Mouse (Mus musculus) telencephalon, adult 2 months (tissue): ENCODE results near the gene Mrnip.
A peak's percentile ranks its signal among the peaks of the same experiment; 100 is the strongest.
"Not testable (repeated sequence)": the region's sequence is repeated elsewhere in the genome, so short reads cannot be mapped to it uniquely, and the experiment has no call there.

Experiments used
- DNase-seq: peaks from one replicate; pipeline ENCODE4 v3.0.0-alpha.2; 2011; ENCODE audit warnings: low read depth, low spot score

Mrnip gene

GRCm38 (mm10) chr11:50174111-50174729 is at the start of gene Mrnip:
Mrnip (plus strand) TSS chr11:50174444.
- not testable (repeated sequence) for DNase-seq

- DNase-seq: no peak
These were observed 46.5 kb upstream of the Mrnip start for GRCm38 (mm10) chr11:50127781-50128180.

GRCm38 (mm10) chr11:50130811-50131766 is 43.2 kb upstream of the Mrnip start, which contains the start of gene Tbc1d9b:
Tbc1d9b (plus strand) TSS chr11:50131396.
- peak; percentile 79 for DNase-seq

- no peak for DNase-seq
These were observed 42.4 kb upstream of the Mrnip start for GRCm38 (mm10) chr11:50131801-50132201.

DNA sequence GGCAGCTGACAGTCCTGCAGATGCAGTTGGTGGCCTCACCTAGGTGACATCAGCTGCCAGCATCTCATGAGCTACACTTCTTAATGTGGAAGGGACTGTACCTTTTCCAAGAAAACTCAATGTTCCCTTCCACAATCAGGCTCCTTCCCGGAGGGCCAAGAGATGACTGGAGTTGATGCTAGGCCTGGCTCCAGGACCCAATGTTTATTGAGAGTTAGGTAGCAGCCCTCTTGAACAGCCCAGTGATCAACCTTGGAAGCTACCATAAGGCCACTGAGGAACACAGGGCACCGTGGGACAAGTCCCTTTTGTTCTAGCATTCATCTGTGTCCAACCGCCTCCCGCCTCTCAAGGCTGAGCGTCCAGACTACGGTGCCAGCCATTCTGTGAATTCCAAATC is 42.0 kb upstream of the Mrnip start:
- DNase-seq: no peak

- DNase-seq: no peak
These were observed 39.9 kb upstream of the Mrnip start for GRCm38 (mm10) chr11:50134136-50134859.

GRCm38 (mm10) chr11:50138206-50138822 is 35.9 kb upstream of the Mrnip start:
- DNase-seq: no peak

GRCm38 (mm10) chr11:50139571-50139970 is 34.7 kb upstream of the Mrnip start:
- DNase-seq: no peak

DNA sequence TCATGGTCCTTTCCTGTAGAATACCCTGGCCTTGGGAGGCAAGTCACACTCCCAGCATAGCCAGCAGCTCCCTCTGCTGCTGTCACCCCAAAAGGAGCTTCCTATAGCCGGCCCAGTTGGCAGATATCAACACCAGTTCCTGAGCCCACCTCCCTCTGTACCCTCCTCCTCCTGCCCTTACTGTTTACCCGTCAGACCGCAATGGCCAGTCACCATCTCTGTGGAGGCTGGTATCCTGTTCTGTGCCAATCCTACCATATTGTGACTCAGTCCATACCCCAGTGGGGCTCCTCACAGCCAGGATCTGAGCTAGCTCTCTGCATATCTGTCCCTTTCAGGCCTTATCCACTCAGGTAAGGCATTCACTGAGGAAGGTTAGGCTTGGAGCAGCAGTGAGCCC is 28.7 kb upstream of the Mrnip start:
- DNase-seq: no peak

DNA sequence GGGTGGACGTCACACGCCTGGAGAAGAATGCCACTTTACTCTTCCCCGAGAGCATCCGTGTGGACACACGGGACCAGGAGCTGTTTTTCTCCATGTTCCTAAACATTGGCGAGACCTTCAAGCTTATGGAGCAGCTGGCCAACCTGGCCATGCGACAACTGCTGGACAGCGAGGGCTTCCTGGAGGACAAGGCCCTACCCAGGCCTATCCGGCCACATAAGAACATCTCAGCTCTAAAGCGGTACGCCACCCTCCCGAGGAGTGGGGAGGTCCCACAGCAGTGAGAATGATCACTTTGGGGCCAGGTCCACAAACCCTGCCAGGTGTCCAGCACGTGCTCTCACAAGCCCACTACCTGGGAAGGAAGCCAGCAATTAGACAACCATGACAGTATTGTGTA is 28.1 kb upstream of the Mrnip start:
- no peak for DNase-seq

DNA sequence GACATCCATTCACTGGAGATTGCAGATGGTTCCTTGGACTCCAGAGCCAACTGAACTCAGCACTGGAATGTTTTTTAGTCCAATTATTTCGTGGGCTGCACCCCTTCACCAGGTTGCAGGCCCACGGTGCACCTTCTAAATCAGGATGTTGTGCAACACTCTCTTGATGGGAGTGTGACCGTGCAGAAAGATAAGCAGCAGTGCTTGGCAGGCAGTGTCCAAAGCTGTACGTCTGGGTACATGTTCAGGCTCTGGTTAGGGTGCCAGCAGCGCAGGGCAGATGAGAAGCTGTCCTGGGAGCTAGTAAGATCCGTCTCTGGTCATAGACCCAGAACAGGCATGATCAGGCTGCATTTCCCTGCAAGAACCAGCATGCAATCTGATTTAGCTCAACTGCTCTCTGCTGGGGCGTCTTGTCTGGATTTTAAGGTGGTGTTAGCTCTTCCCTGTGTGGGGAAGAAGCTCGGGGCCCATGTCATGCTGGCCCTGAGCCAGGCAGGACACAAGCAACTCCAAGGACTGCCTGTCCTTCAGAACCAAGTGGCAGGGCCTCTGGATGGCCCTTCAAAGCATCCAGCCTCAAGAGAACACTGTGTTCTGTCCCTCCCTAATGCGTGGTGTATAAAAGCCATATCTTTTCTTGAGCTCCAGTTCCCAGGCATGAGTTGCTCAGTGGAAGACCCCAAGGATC is 26.8 kb upstream of the Mrnip start:
- DNase-seq: no peak

GRCm38 (mm10) chr11:50147958-50148476 is 26.2 kb upstream of the Mrnip start:
- no peak for DNase-seq

DNA sequence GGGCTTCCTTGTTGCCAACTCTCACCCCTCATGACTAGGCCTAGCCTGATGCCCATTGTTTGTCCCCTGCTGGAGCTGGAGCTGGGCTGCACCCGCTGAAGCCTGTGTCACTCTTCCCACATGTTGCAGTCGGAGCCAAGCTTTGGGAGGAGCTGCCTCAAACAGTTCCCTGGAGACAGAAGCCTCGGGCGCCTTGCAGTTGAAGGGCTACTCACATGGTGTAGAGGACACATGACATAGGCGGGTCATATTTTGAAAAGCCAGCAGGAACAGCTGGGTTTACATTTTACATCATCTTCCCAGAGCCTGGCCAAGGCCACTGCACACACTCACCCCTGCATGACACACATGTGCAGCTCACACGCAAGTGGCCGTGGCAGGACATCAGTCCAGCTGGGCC is 25.0 kb upstream of the Mrnip start:
- DNase-seq: no peak

DNA sequence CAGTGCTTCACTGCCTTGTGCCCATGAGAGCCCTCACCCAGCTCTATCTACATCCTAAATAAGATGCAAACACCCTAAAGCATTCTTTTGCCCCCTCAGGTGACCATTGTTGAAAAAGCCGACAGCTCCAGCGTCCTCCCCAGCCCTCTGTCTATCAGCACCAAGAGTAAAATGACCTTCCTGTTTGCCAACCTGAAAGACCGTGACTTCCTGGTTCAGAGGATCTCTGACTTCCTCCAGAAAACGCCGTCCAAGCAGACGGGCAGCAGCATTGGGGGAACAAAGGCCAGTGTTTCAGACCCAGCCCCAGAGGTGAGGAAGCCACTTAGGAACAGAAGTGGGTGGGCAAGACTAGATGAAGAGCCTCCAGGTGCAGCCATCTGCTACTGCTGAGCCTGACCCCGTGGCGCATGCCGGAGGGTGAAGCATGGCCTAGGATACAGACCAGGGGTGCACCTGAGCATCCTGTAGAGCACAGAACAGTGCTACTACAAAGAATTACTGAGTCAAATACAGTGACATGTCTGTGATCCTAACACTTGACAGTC is 24.6 kb upstream of the Mrnip start:
- no peak for DNase-seq

GRCm38 (mm10) chr11:50151374-50151773 is 22.9 kb upstream of the Mrnip start:
- DNase-seq: no peak

GRCm38 (mm10) chr11:50154166-50154565 is 20.1 kb upstream of the Mrnip start:
- DNase-seq: no peak

DNA sequence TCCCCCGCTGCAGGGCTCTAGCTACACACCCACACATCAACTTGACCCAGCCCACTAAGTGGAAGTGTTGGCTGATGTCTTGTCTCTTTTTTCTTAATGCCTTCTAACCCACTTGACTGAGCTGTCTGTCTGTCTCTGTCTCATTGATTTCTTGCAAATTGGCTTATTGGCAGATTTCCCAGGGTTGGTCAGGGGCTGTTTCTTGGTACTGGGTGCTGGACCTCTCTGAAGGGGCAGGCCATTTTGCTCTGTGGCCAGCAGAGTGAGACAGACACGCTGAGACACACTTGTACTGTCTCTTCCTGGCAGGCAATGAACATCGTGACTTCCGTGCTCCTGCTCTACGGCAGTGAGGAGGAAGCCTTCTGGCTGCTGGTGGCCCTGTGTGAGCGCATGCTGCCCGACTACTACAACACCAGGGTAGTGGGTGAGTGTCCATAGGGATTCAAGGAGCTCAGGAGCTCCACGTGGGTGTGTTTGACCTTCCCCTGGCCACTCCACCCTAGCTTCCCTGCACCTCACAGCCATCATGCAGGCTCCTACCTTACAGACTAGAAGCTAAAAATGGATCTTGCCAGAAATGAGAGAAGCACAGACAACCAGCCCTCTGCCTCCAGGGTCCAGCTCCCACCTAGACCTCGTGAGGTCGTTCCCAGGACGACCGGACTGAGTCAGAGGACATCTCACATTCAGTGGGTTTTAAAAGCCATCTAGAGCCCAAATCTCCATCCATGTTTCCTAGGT is 19.3 kb upstream of the Mrnip start:
- no peak for DNase-seq

GRCm38 (mm10) chr11:50155785-50156184 is 18.5 kb upstream of the Mrnip start:
- DNase-seq: no peak

DNA sequence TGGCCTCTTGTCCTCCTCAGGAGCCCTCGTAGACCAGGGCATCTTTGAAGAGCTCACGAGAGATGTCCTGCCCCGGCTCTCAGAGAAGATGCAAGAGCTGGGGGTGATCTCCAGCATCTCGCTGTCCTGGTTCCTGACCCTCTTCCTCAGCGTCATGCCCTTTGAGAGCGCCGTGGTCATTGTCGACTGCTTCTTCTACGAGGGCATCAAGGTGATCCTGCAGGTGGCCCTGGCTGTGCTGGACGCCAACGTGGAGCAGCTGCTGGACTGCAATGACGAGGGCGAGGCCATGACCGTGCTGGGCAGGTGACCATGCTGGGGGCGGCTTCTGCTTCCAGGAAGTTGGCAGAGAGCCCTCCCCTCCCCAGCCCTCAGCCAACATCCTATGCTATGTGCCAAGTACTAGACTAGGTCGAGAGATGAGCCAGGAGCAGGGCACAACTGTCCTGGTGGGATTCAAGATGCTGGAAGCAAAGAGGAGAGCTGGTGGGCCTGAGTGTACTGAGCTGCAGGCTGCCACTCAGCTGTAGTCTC is 17.5 kb upstream of the Mrnip start:
- no peak for DNase-seq

- DNase-seq: no peak
These were observed 15.9 kb upstream of the Mrnip start for GRCm38 (mm10) chr11:50158346-50158745.
